20 mouse cellular contexts compared by ENCODE assay signal in genomic region chr1:179649324-179649723, GRCm38 (mm10). TPM values are rescaled to one million over a fixed set of nuclear protein-coding genes. Genes with fewer than 3 reads are reported as not detected.
DNase-seq lines count a peak whose midpoint lies in the region; ATAC-seq and TF ChIP-seq lines count a peak whose summit lies in the region.
"Had no signal": no experiment of that assay in that cellular context is flagged by ENCODE, and none has a peak within 500 bp of the region (broad histone marks: within the 10 kb centered on the region; RNA-seq: fewer than 3 reads in every experiment).

No protein-coding gene starts in this region.

- no peaks in the 10 kb centered on the region for H3K27me3 ChIP-seq in lung, postnatal 0 days (replicated peaks; ENCODE audit: insufficient read depth, low read length)
- peaks cover 7% of the 10 kb centered on the region for H3K27me3 ChIP-seq in G1E (ENCODE audit: insufficient read depth, low read length)
- peaks cover 10% of the 10 kb centered on the region for H3K27me3 ChIP-seq in liver, embryonic 12.5 days (replicated peaks)
- H3K27me3 ChIP-seq in liver, postnatal 0 days (ENCODE audit: insufficient read depth, low read length), result no peaks in the 10 kb centered on the region
- no peaks in the 10 kb centered on the region for H3K27me3 ChIP-seq in hindbrain, embryonic 10.5 days (ENCODE audit: insufficient read depth, poor library complexity, severe bottlenecking)
- H3K27me3 ChIP-seq: forebrain, embryonic 13.5 days; heart, embryonic 15.5 days had no signal

- H3K36me3 ChIP-seq in lung, postnatal 0 days (ENCODE audit: insufficient read depth, low read length), result no peaks in the 10 kb centered on the region
- H3K36me3 ChIP-seq in G1E (replicated peaks), result no peaks in the 10 kb centered on the region
- no peaks in the 10 kb centered on the region for H3K36me3 ChIP-seq in liver, embryonic 12.5 days
- H3K36me3 ChIP-seq in liver, postnatal 0 days (replicated peaks; ENCODE audit: insufficient read depth, low read length), result no peaks in the 10 kb centered on the region
- no peaks in the 10 kb centered on the region for H3K36me3 ChIP-seq in hindbrain, embryonic 10.5 days
- H3K36me3 ChIP-seq: embryonic facial prominence, embryonic 10.5 days; heart, embryonic 15.5 days had no signal

- H3K9ac ChIP-seq in lung, postnatal 0 days (replicated peaks; ENCODE audit: low read depth), result no peak overlapping the region
- no peak overlapping the region for H3K9ac ChIP-seq in liver, embryonic 12.5 days
- no peak overlapping the region for H3K9ac ChIP-seq in liver, postnatal 0 days (replicated peaks)
- H3K9ac ChIP-seq: forebrain, embryonic 13.5 days; heart, embryonic 15.5 days; hindbrain, embryonic 14.5 days had no signal

- H3K4me2 ChIP-seq in lung, postnatal 0 days (replicated peaks; ENCODE audit: low read depth, low read length), result 0 out of 2 replicates have a peak overlapping the region, but pooled peaks have one; percentile 5
- H3K4me2 ChIP-seq in liver, embryonic 12.5 days, result no peak overlapping the region
- no peak overlapping the region for H3K4me2 ChIP-seq in liver, postnatal 0 days (ENCODE audit: low read depth, low read length)
- H3K4me2 ChIP-seq: forebrain, embryonic 13.5 days; heart, embryonic 11.5 days; heart, embryonic 15.5 days; hindbrain, embryonic 14.5 days had no signal

- H3K4me1 ChIP-seq in lung, postnatal 0 days (ENCODE audit: insufficient read depth, low read depth, low read length), result no peaks in the 10 kb centered on the region
- H3K4me1 ChIP-seq in G1E (ENCODE audit: insufficient read depth, low read depth, low read length), result peaks cover 79% of the 10 kb centered on the region
- H3K4me1 ChIP-seq in liver, embryonic 12.5 days, result peaks cover 22% of the 10 kb centered on the region
- H3K4me1 ChIP-seq in liver, postnatal 0 days (ENCODE audit: insufficient read depth), result peaks cover 4% of the 10 kb centered on the region
- 0 out of 2 replicates have a peak, but pooled peaks cover 4% of the 10 kb centered on the region for H3K4me1 ChIP-seq in hindbrain, embryonic 10.5 days (replicated peaks)

- no peaks in the 10 kb centered on the region for H3K9me3 ChIP-seq in lung, postnatal 0 days (ENCODE audit: low read length)
- H3K9me3 ChIP-seq in G1E (replicated peaks), result peaks cover 9% of the 10 kb centered on the region
- H3K9me3 ChIP-seq in liver, embryonic 12.5 days (replicated peaks), result no peaks in the 10 kb centered on the region
- no peaks in the 10 kb centered on the region for H3K9me3 ChIP-seq in liver, postnatal 0 days (ENCODE audit: low read length)
- H3K9me3 ChIP-seq in hindbrain, embryonic 10.5 days, result no peaks in the 10 kb centered on the region
- H3K9me3 ChIP-seq: embryonic facial prominence, embryonic 10.5 days; forebrain, embryonic 13.5 days; heart, embryonic 15.5 days had no signal

- TF ChIP-seq CTCF in lung, postnatal 0 days (IDR thresholded peaks at IDR 0.05), result no peak
- TF ChIP-seq CTCF in G1E (IDR thresholded peaks at IDR 0.05; ENCODE audit: low read depth, low read length), result no peak
- TF ChIP-seq CTCF in liver, postnatal 0 days (IDR thresholded peaks at IDR 0.05; ENCODE audit: low read depth), result no peak

- no peak overlapping the region for H3K27ac ChIP-seq in lung, postnatal 0 days (ENCODE audit: low read length)
- H3K27ac ChIP-seq in liver, embryonic 12.5 days, result no peak overlapping the region
- no peak overlapping the region for H3K27ac ChIP-seq in liver, postnatal 0 days (ENCODE audit: low read depth)
- H3K27ac ChIP-seq in hindbrain, embryonic 10.5 days, result no peak overlapping the region
- H3K27ac ChIP-seq: embryonic facial prominence, embryonic 10.5 days; forebrain, embryonic 13.5 days; heart, embryonic 15.5 days; hindbrain, embryonic 14.5 days had no signal

- no peak for DNase-seq in lung, postnatal 0 days (ENCODE audit: low spot score)
- no peak for DNase-seq in lung, postnatal 25 days (ENCODE audit: low spot score)
- peak; percentile 67 for DNase-seq in G1E (ENCODE audit: low spot score)
- DNase-seq in liver, postnatal 0 days, result no peak
- no peak for DNase-seq in frontal cortex, adult 2 months (ENCODE audit: extremely low spot score in 1 of 2, low spot score in 1 of 2)
- DNase-seq in hindbrain, embryonic 10.5 days (ENCODE audit: low spot score), result no peak
- DNase-seq in right cerebral cortex, adult 2 months (ENCODE audit: low spot score in 2 of 2), result no peak
- DNase-seq: adrenal gland, adult 2 months; adrenal gland, postnatal 25 days; cerebellum, adult 18-20 months; cerebellum, postnatal 10 days; gastrocnemius, postnatal 36 days; heart, adult 18-20 months; heart, postnatal 14 days had no signal

- no peak for TF ChIP-seq EP300 in lung, postnatal 0 days (IDR thresholded peaks at IDR 0.05)
- TF ChIP-seq EP300 in liver, postnatal 0 days (IDR thresholded peaks at IDR 0.05; ENCODE audit: low read depth), result peak; percentile 56; the same call in 1 of the 2 replicates

- H3K4me3 ChIP-seq in lung, postnatal 0 days (ENCODE audit: low read depth, low read length), result no peak overlapping the region
- peak overlapping the region; percentile 56; the same call in 1 of the 2 replicates for H3K4me3 ChIP-seq in G1E (ENCODE audit: low read depth, low read length)
- H3K4me3 ChIP-seq in liver, embryonic 12.5 days, result no peak overlapping the region
- no peak overlapping the region for H3K4me3 ChIP-seq in liver, postnatal 0 days (ENCODE audit: low read depth, low read length)
- H3K4me3 ChIP-seq in hindbrain, embryonic 10.5 days, result no peak overlapping the region
- H3K4me3 ChIP-seq: embryonic facial prominence, embryonic 10.5 days; forebrain, embryonic 13.5 days; heart, embryonic 15.5 days had no signal

- 50% methylated on average over 3 of the region's 3 CpGs for WGBS in lung, postnatal 0 days
- 25% methylated on average over 3 of the region's 3 CpGs for WGBS in liver, embryonic 12.5 days (ENCODE audit: insufficient replicate concordance)
- WGBS in liver, postnatal 0 days (ENCODE audit: insufficient replicate concordance), result 52% methylated on average over 3 of the region's 3 CpGs
- 88% methylated on average over 3 of the region's 3 CpGs for WGBS in hindbrain, embryonic 10.5 days

- no peak for ATAC-seq in lung, postnatal 0 days
- peak; percentile 92 for ATAC-seq in G1E (ENCODE audit: extremely low read depth, insufficient number of reproducible peaks, low FRiP score, poor library complexity, severe bottlenecking)
- ATAC-seq in liver, embryonic 12.5 days, result peak; percentile 63
- peak; percentile 25; the same call in 1 of the 2 replicates for ATAC-seq in liver, postnatal 0 days
- ATAC-seq: forebrain, embryonic 13.5 days had no signal

RNA-seq across cellular contexts. Expression of gene Sccpdh, which starts 18.7 kb away (rescaled TPM):
- polyA plus RNA-seq in lung, postnatal 0 days (2015; fragmentation: Nextera tagmentation; extraction: Ambion mirVana), result 52.8 and 54.1 TPM in 2 replicates
- 72.8 and 72.9 TPM in 2 replicates for total RNA-seq in G1E (2014; fragmentation: Nextera tagmentation)
- 110 and 127 TPM in 2 replicates for total RNA-seq in G1E (2017)
- 11.9 and 12.3 TPM in 2 replicates for polyA plus RNA-seq in G1E (2012)
- polyA plus RNA-seq in liver, embryonic 12.5 days (2016; fragmentation: Nextera tagmentation; extraction: Ambion mirVana), result 14.5 and 14.8 TPM in 2 replicates
- 9.0 and 9.9 TPM in 2 replicates for polyA plus RNA-seq in liver, postnatal 0 days (2015; fragmentation: Nextera tagmentation; extraction: Ambion mirVana)
- polyA plus RNA-seq in frontal cortex, adult 2 months (2012; rRNA removed), result 76.6 and 90.6 TPM in 2 replicates
- polyA plus RNA-seq in hindbrain, embryonic 10.5 days (2016; fragmentation: Nextera tagmentation; extraction: Ambion mirVana), result 88.0 and 92.3 TPM in 2 replicates
